Mouse (Mus musculus) left cerebral cortex, postnatal 36 days (tissue): Measurements from ENCODE around the gene Gm47955. TPM values are rescaled to one million over a fixed set of nuclear protein-coding genes. Genes with fewer than 3 reads are reported as not detected.
"Not testable (repeated sequence)": the region's sequence is repeated elsewhere in the genome, so short reads cannot be mapped to it uniquely, and the experiment has no call there.

Source experiments
- DNase-seq, 2 experiments: peaks; one replicate each; pipeline ENCODE4 v3.0.0; 2021 to 2022; ENCODE audit warnings: low spot score in 2 of 2, mixed read lengths in 1 of 2
- intact Hi-C: fragments of 180-260 bp; cut with DNase I; formaldehyde crosslinking; loops from one replicate; pipeline ENCODE4 v1.15.1; 2025
- total RNA-seq, 2 experiments: library from RNA; stranded (reverse); gene quantifications; 2 replicates each; pipeline ENCODE4 v1.2.3; 2021

The Gm47955 gene
- total RNA-seq: not detected

DNA sequence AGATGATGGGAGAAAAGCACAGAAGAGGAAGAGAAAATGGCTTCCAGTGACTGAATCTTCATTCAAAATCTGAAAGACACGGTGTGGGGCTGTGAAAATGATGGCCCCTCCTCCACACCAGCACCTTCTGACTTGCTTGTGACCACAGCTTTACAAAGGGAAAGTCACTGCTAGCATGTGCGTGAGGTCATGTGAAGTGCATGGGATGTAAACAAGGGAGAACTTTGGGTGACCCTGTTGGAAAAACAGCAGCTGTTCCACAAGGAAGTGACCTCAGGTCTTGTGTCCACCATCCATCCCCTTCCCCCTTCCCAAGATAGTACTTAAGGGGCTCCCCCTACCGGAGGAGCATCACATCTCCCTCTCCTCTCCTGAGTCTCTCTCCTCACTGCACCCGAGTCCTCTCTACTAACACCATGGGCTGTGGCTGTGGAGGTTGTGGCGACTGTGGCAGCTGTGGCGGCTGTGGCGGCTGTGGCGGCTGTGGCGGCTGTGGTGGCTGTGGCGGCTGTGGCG, at the start of gene Gm47955:
Gene Gm47955 (plus strand): TSS at position 417 of the 516 bp plus-strand sequence.
- intact Hi-C loops: no loop called here

DNA sequence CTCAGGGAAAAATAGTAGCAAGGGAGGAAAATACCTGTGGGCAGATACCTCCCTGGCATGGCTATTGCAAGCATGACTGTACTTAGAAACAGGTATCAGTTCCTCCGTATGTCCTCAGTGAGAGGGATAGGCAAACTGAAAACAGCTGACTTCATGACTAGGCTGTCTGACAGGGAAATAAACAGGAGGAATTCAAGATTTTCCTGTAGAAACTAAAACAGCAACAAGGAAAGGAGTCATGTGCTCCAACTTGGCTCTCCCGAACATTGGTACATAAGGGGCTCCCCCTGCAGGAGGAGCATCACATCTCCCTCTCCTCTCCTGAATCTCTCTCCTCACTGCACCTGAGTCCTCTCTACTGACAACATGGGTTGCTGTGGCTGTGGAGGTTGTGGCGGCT, 47.1 kb upstream of the Gm47955 start, which contains the start of gene A030005L19Rik:
Gene A030005L19Rik (plus strand): TSS at position 301 of the 400 bp plus-strand sequence.
- intact Hi-C loops: loop anchor here (10.0 kb wide), 1 partner anchor 128 kb away; no protein-coding TSS in a partner anchor
- DNase-seq: no peak

More for the DNA sequence above, at the start of gene Gm47955:
- no peak for DNase-seq

DNA sequence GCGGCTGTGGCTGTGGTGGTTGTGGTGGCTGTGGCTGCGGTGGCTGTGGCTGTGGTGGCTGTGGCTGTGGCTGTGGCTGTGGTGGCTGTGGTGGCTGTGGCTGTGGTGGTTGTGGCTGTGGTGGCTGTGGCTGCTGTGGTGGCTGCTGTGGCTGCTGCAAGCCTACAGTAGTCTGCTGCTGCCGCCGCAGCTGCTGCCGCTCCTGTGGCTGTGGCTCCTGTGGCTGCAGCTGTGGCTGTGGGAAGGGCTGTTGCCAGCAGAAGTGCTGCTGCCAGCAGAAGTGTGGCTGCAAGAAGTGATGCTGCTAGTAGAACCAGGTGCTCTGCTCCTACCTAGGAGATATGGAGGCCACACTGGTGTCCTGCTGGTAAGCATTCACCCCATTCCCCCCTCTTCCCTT, 46.7 kb upstream of the Gm47955 start:
- not testable (repeated sequence) for DNase-seq
- intact Hi-C loops: loop anchor here (10.0 kb wide), 1 partner anchor 129 kb away; no protein-coding TSS in a partner anchor

GRCm38 (mm10) chr1:82924650-82925049, 35.4 kb upstream of the Gm47955 start, which contains the start of gene A030014E15Rik:
Gene A030014E15Rik (plus strand): TSS chr1:82924917.
- DNase-seq: no peak
- intact Hi-C loops: no loop called here

DNA sequence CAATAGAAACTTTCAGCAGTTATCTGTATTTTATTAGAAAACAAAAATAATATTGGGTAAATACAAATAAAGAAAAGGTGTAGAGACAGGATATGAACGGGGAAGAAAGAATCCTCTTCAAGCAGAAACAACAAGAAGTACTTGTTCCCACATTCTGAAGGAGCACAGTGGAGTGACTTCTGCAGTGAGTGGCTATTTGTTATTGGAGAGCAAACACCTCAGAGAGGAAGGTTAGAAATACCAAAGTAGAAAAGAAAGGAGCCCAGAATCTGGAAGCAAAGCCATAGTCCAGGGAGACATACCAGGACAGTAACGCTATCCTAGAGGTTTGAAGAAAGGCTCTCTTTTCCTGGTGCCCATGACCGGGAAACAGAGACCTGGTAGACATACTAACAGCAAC, 29.5 kb upstream of the Gm47955 start:
- DNase-seq, intact Hi-C loops: not testable (repeated sequence)

DNA sequence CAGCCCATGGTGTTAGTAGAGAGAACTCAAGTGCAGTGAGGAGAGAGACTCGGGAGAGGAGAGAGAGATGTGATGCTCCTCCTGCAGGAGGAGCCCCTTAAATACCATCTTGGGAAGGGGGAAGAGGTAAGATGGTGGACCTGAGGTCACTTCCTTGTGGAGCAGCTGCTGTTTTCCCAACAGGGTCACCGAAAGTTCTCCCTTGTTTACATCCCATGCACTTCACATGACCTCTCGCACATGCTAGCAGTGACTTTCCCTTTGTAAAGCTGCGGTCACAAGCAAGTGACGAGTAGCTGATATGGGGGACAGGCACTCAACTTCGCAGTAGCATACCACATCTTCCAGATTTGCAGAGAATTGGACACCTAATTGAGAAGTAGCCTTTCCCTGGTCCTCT, 28.8 kb upstream of the Gm47955 start, which contains the start of gene Gm6217:
Gene Gm6217 (minus strand): TSS at position 74 of the 400 bp plus-strand sequence.
- intact Hi-C loops, DNase-seq: not testable (repeated sequence)

DNA sequence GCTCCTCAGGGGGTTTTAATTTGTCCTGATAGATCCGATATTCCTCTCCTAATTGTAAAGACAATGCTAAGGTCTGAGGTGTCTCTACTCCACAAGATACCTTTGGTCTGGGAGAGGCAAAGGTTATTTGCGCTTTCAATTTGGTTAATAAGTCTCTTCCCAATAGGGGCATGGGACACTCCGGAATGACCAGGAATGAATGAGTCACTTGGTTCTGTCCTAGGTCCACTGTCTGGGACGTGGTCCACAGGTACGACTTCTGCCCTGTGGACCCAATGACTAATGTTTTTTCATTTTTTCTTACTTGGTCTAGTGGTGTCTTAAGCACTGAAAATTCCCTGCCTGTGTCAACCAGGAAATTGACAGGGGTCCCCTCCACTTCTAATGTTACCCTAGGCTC, 21.4 kb upstream of the Gm47955 start:
- intact Hi-C loops: no loop called here
- no peak for DNase-seq

- intact Hi-C loops: not testable (repeated sequence)
These were observed 17.6 kb upstream of the Gm47955 start for GRCm38 (mm10) chr1:82942505-82942904.

GRCm38 (mm10) chr1:82943295-82943694, 16.8 kb upstream of the Gm47955 start, which contains the start of gene A030003K21Rik:
Gene A030003K21Rik (minus strand): TSS chr1:82943388.
- DNase-seq, intact Hi-C loops: not testable (repeated sequence)

More at GRCm38 (mm10) chr1:82942505-82942904, 17.6 kb upstream of the Gm47955 start:
- not testable (repeated sequence) for DNase-seq

DNA sequence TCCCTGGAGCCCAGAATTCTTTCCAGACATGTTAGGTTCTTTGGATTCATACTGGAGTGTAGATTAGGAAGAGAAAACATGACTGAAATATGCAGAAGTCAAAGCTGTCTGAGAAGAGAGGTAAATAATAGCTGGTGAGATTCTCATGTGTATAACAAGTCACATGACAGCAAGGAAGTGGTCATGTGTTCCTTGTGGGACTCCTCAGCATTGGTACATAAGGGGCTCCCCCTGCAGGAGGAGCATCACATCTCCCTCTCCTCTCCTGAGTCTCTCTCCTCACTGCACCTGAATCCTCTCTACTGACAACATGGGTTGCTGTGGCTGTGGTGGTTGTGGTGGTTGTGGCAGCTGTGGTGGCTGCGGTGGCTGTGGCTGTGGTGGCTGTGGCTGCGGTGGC, 14.1 kb upstream of the Gm47955 start:
- intact Hi-C loops, DNase-seq: not testable (repeated sequence)

GRCm38 (mm10) chr1:82948601-82949000, 11.5 kb upstream of the Gm47955 start:
- no peak for DNase-seq
- intact Hi-C loops: no loop called here

DNA sequence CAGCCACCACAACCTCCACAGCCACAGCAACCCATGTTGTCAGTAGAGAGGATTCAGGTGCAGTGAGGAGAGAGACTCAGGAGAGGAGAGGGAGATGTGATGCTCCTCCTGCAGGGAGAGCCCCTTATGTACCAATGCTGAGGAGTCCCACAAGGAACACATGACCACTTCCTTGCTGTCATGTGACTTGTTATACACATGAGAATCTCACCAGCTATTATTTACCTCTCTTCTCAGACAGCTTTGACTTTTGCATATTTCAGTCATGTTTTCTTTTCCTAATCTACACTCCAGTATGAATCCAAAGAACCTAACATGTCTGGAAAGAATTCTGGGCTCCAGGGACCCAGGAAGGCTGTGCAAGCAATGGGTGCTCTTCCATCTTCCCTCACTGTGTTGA, 4.2 kb upstream of the Gm47955 start, which contains the start of gene Gm7544:
Gene Gm7544 (minus strand): TSS at position 101 of the 400 bp plus-strand sequence.
- DNase-seq, intact Hi-C loops: not testable (repeated sequence)

DNA sequence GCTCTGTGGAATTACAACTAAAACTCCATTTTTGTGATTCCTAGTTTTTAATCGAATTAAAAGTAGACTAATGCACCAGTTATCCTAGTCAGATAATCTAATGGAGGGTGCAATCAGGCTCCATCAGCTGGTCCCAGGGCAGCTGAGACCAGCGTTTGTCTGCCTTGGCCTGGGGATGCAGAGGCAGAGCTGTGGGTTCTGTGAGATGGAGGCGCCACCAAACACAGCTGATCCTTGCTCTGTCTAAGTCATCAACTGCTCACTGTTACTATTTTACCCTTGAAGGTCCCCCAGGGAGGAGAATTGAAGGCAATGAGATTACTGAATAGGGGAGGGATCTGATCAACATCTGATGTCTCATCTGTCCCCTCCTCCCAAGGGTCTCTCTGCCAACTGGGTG, 6.3 kb downstream of the Gm47955 start:
- intact Hi-C loops: no loop called here

GRCm38 (mm10) chr1:82972046-82972445, 12.0 kb downstream of the Gm47955 start:
- no peak for DNase-seq
- intact Hi-C loops: no loop called here

More for the DNA sequence above, 6.3 kb downstream of the Gm47955 start:
- DNase-seq: no peak

GRCm38 (mm10) chr1:82973244-82973643, 13.2 kb downstream of the Gm47955 start:
- DNase-seq: no peak
- intact Hi-C loops: no loop called here

DNA sequence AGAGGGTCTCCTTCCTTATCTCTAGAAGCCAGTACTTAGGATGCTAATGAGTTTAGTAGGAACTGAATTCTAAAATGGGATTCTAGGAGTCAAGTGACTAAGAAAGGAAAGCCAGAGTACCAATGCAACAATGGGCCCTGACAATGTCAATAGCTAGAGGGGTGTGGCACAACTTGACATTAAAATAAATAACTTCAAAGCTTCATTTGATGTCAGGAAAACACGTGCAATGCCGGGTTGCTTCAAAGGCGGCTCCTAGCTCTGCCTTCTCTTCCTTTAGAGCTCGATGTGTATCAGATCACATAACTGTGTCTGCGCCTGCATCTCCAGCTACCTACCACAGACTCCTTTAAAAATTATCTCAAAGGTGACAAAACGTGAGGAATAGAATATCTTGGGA, 13.8 kb downstream of the Gm47955 start:
- intact Hi-C loops: no loop called here
- no peak for DNase-seq

GRCm38 (mm10) chr1:82974342-82974741, 14.3 kb downstream of the Gm47955 start:
- DNase-seq: no peak
- intact Hi-C loops: no loop called here

DNA sequence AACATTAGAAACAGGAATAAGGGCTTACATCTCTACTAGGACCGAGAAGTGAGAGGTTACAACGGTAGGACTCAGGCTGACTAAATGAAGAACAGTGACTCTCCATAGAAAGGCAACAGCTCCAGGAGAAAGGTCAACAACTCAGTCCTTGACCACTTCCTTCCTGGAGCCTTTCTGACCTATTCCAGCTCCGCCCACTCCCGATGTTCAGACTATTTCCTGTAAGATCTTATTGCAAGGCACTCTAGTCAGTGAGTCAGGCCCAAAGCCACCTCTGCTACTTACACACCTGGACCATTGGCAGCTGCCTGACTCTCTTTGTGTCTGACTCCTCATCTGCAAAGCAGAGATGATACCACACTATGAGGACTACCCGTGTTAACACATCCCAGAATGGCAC, 15.7 kb downstream of the Gm47955 start:
- no peak for DNase-seq
- intact Hi-C loops: no loop called here

DNA sequence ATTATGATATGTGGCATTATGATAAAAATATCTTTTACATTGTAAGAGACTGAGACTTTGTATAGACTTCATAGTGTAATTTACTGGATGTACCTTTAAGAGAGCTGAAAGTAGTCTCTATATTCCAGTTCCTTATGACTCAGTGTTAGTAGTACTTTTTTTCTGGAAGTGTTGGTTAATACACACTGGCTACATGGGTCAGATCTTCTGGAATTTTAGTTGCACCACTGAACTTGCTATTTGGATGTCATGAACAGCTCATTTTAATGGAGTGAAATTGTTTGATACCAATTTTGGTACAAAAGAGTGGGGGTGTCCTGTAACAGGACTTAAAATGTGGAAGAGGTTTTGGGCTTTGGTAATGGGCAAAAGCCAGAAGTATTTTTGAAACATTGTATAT, 17.8 kb downstream of the Gm47955 start:
- no peak for DNase-seq
- intact Hi-C loops: no loop called here

- no peak for DNase-seq
- intact Hi-C loops: loop anchor here (2.0 to 10.0 kb wide), 2 partner anchors 200 to 432 kb away; no protein-coding TSS in a partner anchor
These were observed 26.7 kb downstream of the Gm47955 start for GRCm38 (mm10) chr1:82986738-82987137.
